Mouse (Mus musculus): ENCODE results near the gene Rhof. TPM values are rescaled to one million over a fixed set of nuclear protein-coding genes. Genes with fewer than 3 reads are reported as not detected.

The Rhof gene
- polyA plus RNA-seq, 1 experiment from 2014 or later = 4.2 TPM

DNA sequence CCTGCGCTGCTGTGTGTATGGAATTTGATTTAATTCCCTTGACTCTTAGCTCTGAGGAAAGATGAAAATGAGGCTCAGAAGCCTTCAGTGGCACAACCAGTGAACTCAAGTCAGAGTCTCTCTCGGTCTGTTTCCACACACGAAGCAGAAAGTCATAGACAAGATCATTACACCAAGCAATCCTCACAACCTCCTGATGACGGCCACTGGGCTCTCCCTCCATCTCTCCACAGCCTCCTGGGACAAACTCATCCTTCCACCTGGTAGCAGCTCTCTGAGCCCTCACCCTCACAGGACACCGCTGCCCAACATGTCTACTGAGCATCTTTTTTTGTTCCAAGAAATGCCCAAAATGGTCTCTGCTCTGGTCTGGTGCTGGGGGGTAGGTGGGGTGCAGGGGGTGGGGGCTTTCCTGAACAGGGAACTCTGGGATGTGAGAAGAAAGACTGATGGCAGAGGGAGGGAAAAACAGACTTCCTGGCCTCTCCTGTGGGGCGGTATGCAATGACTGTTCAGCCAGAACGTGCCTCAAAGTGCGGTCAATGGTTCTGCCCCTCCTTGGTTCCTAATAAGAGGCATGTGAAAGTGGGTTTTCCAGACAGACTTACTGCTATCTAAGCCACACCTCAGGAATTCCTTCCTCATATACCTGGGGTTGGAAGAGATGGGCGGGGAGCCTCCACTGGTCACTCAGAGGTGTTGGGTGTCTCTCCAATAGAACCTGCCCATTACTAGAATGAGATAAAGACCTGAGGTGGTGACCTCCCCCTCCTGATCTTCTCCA is 2.3 kb downstream of the Rhof start:
- no peaks in the 10 kb centered on the region for H3K27me3 ChIP-seq
- no peaks in the 10 kb centered on the region for H3K9me3 ChIP-seq
- H3K27ac ChIP-seq (replicated peaks) = no peak overlapping the region
- H3K4me3 ChIP-seq = no peak overlapping the region
- no peak for ATAC-seq (ENCODE audit: low read depth)
- peaks cover 45% of the 10 kb centered on the region for H3K4me1 ChIP-seq (replicated peaks)
- no peak overlapping the region for H3K4me2 ChIP-seq
- 88% methylated on average over 9 of the region's 9 CpGs for WGBS
- peaks cover 68% of the 10 kb centered on the region for H3K36me3 ChIP-seq
- H3K9ac ChIP-seq = no peak overlapping the region

DNA sequence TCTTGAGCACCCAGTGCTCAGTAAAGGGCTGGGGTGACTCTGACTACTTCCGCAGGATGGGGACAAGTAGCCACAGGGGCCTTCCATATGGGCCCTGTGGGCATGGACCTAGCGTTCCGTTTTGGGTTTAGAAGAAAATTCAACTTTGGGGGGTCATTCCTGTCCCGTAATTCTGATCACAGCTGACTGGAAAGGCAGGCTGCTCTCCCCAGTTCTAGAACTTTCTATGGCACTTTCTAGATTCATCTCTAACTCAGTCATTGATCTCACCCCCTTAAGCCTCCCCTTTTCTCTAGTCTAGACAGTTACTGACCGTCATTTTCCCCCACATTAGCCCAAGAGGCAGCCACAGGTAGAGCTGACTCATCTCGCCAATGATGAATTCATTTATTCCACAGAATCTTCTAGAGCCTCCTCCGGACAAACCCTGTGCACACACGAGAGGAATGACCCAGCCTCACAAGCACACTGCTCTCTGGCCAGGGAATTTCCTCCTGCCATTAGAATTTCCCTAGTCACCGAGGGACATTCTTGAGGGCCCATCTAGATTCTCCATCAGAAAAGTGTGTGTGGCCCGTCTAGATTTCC is 3.2 kb downstream of the Rhof start:
- no peak overlapping the region for H3K27ac ChIP-seq (replicated peaks)
- H3K4me2 ChIP-seq = no peak overlapping the region
- 86% methylated on average over 10 of the region's 10 CpGs for WGBS
- H3K4me1 ChIP-seq (replicated peaks) = peaks cover 35% of the 10 kb centered on the region
- no peak overlapping the region for H3K4me3 ChIP-seq
- H3K9me3 ChIP-seq = no peaks in the 10 kb centered on the region
- no peak for ATAC-seq (ENCODE audit: low read depth)
- H3K9ac ChIP-seq = 0 out of 2 replicates have a peak overlapping the region, but pooled peaks have one; percentile 22
- peaks cover 62% of the 10 kb centered on the region for H3K36me3 ChIP-seq
- no peaks in the 10 kb centered on the region for H3K27me3 ChIP-seq

DNA sequence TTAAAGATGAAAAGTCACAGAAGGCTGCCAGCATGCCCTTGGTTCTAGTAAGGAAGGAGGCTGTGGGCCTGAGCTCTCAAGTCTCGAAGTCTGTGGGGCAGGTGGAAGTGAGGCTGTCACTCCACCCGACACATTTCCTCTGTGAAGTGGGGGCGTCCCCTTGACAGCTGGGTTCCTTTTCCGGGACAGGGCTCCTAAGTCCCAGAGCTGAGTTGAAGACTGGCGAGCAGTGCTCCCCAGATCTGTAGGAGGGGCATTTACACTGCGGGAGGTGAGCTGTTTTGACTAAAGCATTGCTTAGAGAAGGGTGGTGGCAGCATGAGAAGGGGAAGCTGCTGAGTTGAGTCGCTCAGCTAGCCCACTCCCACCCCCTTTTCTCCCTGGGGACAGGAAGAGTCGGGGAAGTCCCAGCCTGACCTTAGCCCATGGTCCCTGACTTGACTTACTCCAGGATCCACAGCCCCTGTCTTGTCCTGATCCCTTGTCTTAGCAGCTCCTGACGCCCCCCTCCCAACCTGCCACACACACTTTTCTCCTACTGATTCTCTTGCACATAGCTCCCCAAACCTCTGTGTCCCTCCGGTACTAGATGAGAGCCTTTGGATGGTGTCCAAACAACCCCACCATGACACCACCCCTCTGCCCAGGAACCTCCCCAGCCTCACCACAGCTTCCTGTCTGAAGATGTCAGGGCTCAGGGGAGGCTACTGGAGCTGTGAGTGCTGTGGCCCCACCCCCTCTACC is 3.9 kb downstream of the Rhof start:
- 67% methylated on average over 10 of the region's 10 CpGs for WGBS
- no peak overlapping the region for H3K27ac ChIP-seq (replicated peaks)

GRCm38 (mm10) chr5:123127031-123127430 is 5.5 kb downstream of the Rhof start:
- Histone ChIP-seq H3K4me2 (no peak overlapping the region), H3K27me3 (no peaks in the 10 kb centered on the region), H3K36me3 (peaks cover 75% of the 10 kb centered on the region), H3K9ac (no peak overlapping the region), H3K4me1 (replicated peaks) (peaks cover 13% of the 10 kb centered on the region), H3K9me3 (no peaks in the 10 kb centered on the region), H3K4me3 (no peak overlapping the region), H3K27ac (replicated peaks) (no peak overlapping the region)
- no peak for ATAC-seq (ENCODE audit: low read depth)
- WGBS = 76% methylated on average over 6 of the region's 6 CpGs

More for the DNA sequence above, 3.9 kb downstream of the Rhof start:
- Histone ChIP-seq H3K9ac (0 out of 2 replicates have a peak overlapping the region, but pooled peaks have one; percentile 22), H3K36me3 (peaks cover 61% of the 10 kb centered on the region), H3K4me3 (no peak overlapping the region), H3K4me2 (no peak overlapping the region), H3K4me1 (replicated peaks) (peaks cover 28% of the 10 kb centered on the region), H3K27me3 (no peaks in the 10 kb centered on the region), H3K9me3 (no peaks in the 10 kb centered on the region)
- ATAC-seq (ENCODE audit: low read depth) = no peak

GRCm38 (mm10) chr5:123125638-123126406 is 6.7 kb downstream of the Rhof start:
- H3K4me2 ChIP-seq = no peak overlapping the region
- no peak overlapping the region for H3K27ac ChIP-seq (replicated peaks)
- peaks cover 73% of the 10 kb centered on the region for H3K36me3 ChIP-seq
- H3K27me3 ChIP-seq = no peaks in the 10 kb centered on the region
- no peaks in the 10 kb centered on the region for H3K9me3 ChIP-seq
- H3K4me3 ChIP-seq = no peak overlapping the region
- peaks cover 7% of the 10 kb centered on the region; the same call in 1 of the 2 replicates for H3K4me1 ChIP-seq (replicated peaks)
- WGBS = 88% methylated on average over 18 of the region's 18 CpGs
- ATAC-seq (ENCODE audit: low read depth) = no peak
- no peak overlapping the region for H3K9ac ChIP-seq

DNA sequence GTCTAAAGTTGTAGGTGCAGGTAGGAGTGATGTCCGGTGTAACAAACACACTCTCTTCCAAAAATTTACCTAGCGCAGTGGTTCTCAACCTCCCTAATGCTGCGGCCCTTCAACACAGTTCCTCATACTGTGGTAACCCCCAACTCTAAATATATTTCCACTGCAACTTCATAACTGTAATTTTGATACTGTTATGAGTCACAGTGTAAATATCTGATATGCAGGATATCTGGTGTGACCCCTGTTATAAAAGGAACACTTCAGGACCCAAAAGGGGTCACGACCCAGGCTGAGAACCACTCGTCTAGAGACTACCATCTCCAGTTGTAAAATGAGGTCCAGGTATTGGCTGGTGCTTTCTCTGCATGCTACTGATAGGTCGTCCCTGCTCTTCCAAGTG is 7.4 kb downstream of the Rhof start:
- H3K4me2 ChIP-seq = no peak overlapping the region
- peaks cover 65% of the 10 kb centered on the region for H3K36me3 ChIP-seq
- 87% methylated on average over 6 of the region's 6 CpGs for WGBS
- H3K9ac ChIP-seq = no peak overlapping the region
- no peak overlapping the region for H3K27ac ChIP-seq (replicated peaks)
- no peaks in the 10 kb centered on the region for H3K27me3 ChIP-seq
- H3K9me3 ChIP-seq = no peaks in the 10 kb centered on the region
- H3K4me1 ChIP-seq (replicated peaks) = peaks cover 10% of the 10 kb centered on the region; the same call in 1 of the 2 replicates
- H3K4me3 ChIP-seq = no peak overlapping the region
- ATAC-seq (ENCODE audit: low read depth) = no peak

DNA sequence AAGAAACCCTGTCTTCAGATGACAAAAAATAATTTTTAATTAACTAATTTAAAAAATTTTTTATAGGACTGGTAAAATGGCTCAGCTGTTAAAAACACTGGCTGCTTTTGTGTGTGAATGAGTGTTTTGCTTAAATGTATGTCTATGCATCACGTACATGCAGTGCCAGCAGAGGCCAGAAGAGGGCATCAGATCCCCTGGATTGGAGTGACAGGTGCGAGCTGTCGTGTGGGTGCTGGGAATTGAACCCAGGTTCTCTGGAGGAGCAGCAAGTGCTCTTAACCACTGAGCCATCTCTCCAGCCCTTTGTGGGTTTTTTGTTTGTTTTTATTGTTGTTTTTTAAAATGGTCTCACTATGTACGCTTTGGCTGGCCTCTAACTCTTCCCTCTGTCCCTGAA is 10.3 kb downstream of the Rhof start:
- Histone ChIP-seq H3K9ac (no peak overlapping the region), H3K9me3 (no peaks in the 10 kb centered on the region)
- 93% methylated on average over 4 of the region's 4 CpGs for WGBS

GRCm38 (mm10) chr5:123120624-123121215 is 11.8 kb downstream of the Rhof start:
- Histone ChIP-seq H3K4me2 (no peak overlapping the region), H3K27me3 (no peaks in the 10 kb centered on the region), H3K36me3 (peaks cover 26% of the 10 kb centered on the region), H3K9ac (no peak overlapping the region), H3K9me3 (no peaks in the 10 kb centered on the region), H3K27ac (replicated peaks) (no peak overlapping the region), H3K4me1 (replicated peaks) (peaks cover 6% of the 10 kb centered on the region; the same call in 1 of the 2 replicates), H3K4me3 (no peak overlapping the region)
- no peak for ATAC-seq (ENCODE audit: low read depth)
- 39% methylated on average over 7 of the region's 7 CpGs for WGBS

More for the DNA sequence above, 10.3 kb downstream of the Rhof start:
- Histone ChIP-seq H3K27ac (replicated peaks) (no peak overlapping the region), H3K4me3 (no peak overlapping the region), H3K27me3 (no peaks in the 10 kb centered on the region), H3K36me3 (peaks cover 40% of the 10 kb centered on the region), H3K4me1 (replicated peaks) (peaks cover 6% of the 10 kb centered on the region; the same call in 1 of the 2 replicates), H3K4me2 (no peak overlapping the region)
- no peak for ATAC-seq (ENCODE audit: low read depth)

- Histone ChIP-seq H3K9ac (no peak overlapping the region), H3K4me1 (replicated peaks) (peaks cover 6% of the 10 kb centered on the region; the same call in 1 of the 2 replicates), H3K27ac (replicated peaks) (no peak overlapping the region), H3K27me3 (no peaks in the 10 kb centered on the region), H3K4me3 (no peak overlapping the region), H3K9me3 (no peaks in the 10 kb centered on the region), H3K4me2 (no peak overlapping the region), H3K36me3 (peaks cover 17% of the 10 kb centered on the region)
- 85% methylated on average over 10 of the region's 10 CpGs for WGBS
- no peak for ATAC-seq (ENCODE audit: low read depth)
These were observed 13.7 kb downstream of the Rhof start for GRCm38 (mm10) chr5:123118826-123119225.

DNA sequence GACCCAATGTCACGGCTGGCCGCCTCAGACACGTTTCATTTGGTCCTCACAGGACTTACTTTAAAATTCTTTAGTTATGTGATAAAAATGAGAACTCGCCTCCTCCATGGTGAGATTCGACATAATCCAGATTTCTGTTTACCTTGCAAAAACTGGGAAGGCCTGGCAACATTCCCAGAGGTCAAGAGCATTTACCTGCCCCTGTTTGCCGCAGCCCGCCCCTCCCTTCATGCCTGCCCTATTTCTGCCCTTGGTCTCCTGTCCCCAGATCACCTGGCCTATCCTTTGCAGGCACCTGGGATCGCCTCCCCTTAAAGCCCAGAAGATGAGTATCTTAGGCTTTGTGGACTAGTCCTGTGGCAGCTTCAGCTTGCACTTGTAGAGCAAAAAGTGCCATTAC is 14.7 kb downstream of the Rhof start:
- Histone ChIP-seq H3K36me3 (peaks cover 6% of the 10 kb centered on the region; the same call in 1 of the 2 replicates), H3K9ac (no peak overlapping the region), H3K4me1 (replicated peaks) (peaks cover 6% of the 10 kb centered on the region; the same call in 1 of the 2 replicates), H3K4me2 (no peak overlapping the region), H3K4me3 (no peak overlapping the region), H3K9me3 (no peaks in the 10 kb centered on the region), H3K27me3 (no peaks in the 10 kb centered on the region), H3K27ac (replicated peaks) (no peak overlapping the region)
- 88% methylated on average over 8 of the region's 8 CpGs for whole genome bisulfite sequencing
- ATAC-seq (ENCODE audit: low read depth) = no peak

GRCm38 (mm10) chr5:123117257-123117656 is 15.2 kb downstream of the Rhof start:
- H3K9ac ChIP-seq = no peak overlapping the region
- H3K36me3 ChIP-seq = peaks cover 2% of the 10 kb centered on the region; the same call in 1 of the 2 replicates
- no peaks in the 10 kb centered on the region for H3K9me3 ChIP-seq
- peaks cover 6% of the 10 kb centered on the region; the same call in 1 of the 2 replicates for H3K4me1 ChIP-seq (replicated peaks)
- no peak overlapping the region for H3K4me3 ChIP-seq
- 24% methylated on average over 10 of the region's 10 CpGs for WGBS
- ATAC-seq (ENCODE audit: low read depth) = 0 out of 2 replicates have a peak, but pooled peaks have one; percentile 33
- H3K27me3 ChIP-seq = no peaks in the 10 kb centered on the region
- no peak overlapping the region for H3K4me2 ChIP-seq
- H3K27ac ChIP-seq (replicated peaks) = no peak overlapping the region

All from neural tube, embryonic 13.5 days (tissue).